Mouse (Mus musculus): ENCODE data around the gene Srsf1.

DNA sequence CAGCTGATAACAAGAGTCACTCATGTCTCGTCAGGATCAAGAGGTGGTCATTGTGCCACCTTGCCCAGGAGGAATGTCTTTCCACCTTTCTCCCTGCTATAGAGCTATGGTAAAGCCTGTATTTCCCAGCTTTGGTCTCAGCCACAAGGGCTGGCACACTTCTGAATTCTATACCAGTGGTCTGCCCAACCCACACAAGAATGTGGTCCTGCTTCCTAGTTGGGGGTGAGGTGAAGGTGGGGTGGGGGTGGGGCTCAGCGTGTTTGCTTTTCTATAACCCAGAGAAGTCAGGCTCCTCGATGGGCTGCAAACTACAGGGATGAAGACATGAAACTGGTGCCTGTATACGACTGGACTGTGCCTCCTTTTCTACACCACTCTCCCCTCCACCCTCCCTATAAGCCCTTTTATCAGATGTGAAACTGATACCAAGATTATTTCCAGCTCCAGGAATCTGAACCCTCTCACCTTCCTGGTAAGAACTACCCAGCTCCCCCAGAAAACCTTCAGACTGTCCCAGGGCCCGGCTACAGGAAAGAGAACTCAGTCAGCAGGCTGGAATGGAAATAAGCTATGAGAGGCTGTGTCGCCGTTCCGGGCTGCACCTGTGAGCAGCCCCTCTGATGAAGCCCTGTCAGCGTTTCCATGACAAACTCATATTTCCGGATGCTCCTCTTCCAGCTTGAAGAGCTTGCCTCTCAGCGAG, 35.8 kb upstream of the Srsf1 start:
- TF ChIP-seq CTCF (IDR thresholded peaks at IDR 0.05; ENCODE audit: extremely low read depth, insufficient read length, insufficient replicate concordance, low read depth, low read length) = no peak
- no peak for TF ChIP-seq POLR2A (IDR thresholded peaks at IDR 0.05; ENCODE audit: low read depth, low read length)

All from small intestine, adult 2 months (tissue).